Mouse (Mus musculus) kidney, adult 8-10 months (tissue): ENCODE results near the gene Pxdn.

Source experiments
- DNase-seq, 2 experiments: peaks; one replicate each; pipeline ENCODE4 v3.0.0; 2022

Pxdn gene

DNA sequence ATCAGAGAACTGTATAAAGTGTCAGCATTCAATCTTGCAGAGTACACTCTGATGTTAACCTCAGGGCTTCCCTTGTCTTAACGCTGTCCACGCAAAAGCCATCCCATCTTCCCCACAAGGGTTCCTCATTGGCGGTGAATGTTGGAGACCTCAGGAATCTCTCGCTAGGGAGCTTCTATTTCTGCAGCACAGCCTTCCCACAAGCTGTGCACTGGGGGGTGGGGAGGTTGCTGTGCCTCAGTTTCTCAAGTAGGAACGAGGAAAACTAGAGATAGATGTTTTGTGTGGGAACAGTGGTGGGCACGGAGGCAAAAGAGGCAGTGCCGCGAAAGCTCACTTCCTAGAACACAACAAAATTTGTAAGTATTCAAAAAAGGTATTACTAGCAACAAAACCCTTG, at the start of gene Pxdn:
TSS of gene Pxdn (plus strand) at position 301 of the 400 bp plus-strand sequence.
- no peak for DNase-seq

DNA sequence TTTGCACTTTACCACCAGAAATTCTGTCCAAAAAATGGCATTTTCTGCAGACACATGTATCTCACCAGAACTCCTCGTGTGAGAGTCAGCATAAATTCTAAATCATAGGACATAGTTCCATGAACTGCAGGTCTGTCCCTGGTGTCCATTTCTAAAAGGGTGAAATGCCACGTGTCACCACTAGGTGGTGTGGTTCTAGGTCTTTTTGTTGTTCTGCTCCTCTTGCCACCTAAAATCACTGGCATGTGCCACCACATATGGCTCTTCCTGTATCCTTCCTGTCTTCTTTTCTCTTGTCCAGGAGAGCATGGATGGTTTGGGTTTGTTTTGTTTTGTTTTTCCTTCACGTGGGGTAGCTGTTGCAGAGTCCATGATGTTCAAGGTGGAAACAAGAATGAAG, 42.7 kb upstream of the Pxdn start:
- DNase-seq = peak in 1 of 2 experiments; percentile 31

DNA sequence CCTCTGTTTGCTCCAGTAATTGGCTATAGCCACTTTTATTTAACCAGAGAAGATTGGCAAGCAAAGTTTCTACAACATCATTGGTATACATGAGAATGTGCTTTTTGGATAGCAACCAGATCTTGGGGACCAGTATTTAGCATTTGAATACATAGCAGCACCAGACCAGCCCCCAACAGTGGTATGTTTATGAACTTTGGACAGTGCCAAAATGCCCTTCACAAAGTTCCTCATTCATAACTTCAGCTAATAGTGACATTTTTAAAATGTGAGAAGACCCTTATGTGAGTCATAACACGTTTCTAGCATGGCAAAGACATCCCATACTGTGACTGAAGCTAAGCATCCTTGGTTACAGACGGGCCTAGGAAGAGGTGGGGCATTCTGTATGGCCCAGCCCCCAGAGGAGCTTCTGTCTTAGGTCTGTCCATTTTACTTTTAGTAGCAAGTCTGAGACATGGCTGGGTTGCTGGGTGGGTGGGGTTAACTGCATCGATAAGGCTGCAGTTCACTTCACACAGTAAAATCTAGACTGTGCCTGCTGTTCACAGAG, 39.8 kb upstream of the Pxdn start:
- DNase-seq = no peak

DNA sequence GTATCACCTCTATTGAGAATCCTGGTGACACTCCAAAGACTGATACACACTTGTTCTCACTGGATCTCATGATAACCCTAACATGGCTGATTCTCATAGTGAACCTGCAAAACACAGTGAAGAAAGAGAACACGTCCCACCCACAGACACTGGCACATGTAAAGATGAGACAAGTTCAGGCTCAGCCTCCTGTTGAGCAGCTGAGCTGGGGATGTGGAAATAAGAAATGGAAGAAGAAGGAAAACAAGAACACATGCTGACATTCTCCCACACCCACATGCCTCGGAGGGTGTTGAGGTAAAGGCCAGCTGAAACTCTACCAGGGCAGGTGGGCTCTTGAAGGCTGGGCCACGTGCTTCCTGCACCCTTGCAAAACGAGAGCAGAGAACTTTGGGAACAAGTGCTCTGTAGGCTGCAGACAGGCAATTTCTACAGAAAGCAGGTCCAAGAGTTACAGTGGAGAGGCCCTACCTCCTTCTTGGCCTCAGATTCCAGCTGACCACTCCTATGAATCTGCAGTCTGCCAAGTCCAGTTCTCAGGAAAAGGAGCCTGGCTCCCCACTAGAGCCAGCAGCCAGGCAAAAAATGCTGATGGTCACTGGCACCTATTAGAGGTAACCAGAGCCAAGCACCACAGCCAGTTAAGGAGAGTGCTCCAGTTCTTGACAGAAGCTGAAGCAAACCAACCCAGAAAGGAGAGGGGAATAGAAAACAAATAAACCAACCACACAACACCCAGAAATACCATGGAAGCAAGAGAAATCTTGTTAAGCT, 33.1 kb upstream of the Pxdn start:
- no peak for DNase-seq

DNA sequence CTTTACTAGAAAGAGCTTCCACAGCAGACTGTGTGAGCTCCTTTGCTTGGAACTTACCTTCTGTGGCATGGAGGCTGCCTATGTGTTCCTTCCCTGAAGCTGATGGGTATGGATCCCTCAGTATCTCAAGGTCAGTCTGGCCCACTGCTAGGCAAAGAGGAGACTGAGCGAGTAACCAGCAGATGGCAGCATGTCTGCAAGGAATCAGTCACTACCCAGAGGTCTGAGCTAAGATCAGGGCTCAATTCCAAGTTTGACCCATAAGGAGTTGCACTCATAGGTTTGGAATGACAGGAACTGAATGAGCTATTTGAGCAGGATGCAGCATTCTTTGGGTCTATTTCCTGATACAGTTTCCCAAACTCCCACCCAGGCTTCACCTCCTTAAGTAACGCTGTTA, 30.4 kb upstream of the Pxdn start:
- peak; percentile 36 to 66 for DNase-seq

DNA sequence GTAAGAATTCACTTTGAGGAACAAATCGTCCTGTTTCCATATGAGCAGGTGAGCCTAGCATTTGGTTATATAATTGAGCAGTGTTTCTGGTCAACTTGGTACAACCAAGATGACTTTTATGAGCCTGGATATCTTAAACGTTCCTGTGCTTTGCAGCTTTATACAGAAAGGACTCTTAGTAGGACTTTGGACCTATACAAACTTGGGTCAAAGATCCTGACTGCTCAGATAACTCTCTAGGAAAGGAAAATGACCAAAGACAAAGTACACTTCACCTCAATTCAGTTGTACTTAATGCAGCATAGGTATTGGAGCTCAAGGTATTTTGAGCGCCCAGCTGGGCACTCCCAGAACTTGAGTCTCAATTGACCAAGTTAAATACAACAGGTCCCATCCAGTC, 21.3 kb upstream of the Pxdn start:
- DNase-seq = no peak

DNA sequence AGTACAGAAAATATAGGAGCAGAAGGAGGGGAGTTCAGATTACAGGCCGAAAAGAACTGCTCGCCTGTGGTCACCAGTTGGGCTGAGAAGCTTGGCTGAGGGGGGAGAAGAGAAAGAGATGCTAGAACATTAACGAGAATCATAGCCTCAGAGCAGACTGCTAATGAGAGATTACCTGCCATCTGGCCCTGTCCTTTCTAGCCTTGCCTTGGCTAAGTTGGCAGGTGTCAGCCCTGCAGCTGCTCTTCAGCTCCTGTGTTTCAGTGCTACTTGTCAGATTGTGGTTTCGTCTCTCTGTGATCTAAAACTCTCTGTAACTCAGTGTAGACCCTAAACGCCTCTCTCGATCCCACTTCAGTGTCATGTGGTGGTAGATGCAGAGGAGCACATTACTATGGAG, 20.6 kb upstream of the Pxdn start:
- DNase-seq = no peak

DNA sequence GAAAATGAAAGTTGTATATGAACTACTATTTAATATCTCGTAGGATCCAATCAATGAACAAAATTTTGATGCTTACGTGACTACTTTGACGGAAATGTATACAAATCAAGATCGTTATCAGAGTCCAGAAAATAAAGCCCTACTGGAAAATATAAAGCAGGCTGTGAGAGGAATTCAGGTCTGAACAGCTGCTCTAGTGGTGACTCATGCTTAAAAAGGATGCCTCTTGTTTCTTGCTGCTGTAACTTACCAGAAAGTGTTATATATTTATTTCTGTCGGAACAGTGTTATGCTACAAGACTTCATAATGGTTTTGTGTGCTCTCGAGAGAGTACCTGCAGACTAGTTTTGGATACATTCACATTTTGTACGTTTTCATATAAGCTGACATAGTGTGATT, 17.1 kb upstream of the Pxdn start:
- DNase-seq = no peak

DNA sequence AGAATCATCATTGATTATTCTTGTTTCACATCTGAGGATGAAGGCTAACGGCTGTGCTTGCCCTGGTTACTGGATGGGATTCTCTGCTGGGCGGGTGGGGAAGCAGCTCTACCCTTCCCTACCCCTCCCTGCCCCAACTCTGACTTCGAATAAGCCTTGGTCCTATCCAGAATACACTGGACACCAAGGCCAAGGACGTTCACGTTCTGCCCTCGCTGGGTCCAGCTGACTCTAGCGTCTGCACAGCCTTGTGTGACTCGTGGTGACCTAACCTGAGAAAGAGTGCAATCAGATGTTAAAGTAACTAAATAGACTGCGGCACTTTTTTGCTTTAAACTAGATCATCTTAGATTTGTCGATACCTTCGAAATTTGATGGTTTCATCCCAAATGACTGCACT, 15.9 kb upstream of the Pxdn start:
- DNase-seq = no peak

DNA sequence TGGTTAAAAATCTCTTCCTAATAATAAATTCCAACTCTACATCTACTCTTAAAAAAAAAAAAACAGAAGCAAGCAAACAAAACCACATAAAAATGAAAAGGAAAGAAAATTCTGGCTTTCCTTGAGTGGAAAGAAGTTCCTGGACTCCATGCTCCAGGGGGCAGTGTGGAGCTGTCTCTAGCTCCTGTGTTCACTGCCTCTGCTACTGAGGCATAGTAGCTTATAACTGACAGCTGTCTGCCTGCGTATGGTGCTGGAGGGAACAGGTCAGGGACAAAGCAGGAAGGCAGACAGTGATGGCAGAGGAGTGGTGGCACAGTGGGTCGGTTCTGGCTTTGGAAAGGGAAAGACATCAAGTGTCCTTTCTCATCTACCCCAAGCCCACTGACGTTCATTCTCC, 10.5 kb upstream of the Pxdn start:
- peak; percentile 30 to 75 for DNase-seq

DNA sequence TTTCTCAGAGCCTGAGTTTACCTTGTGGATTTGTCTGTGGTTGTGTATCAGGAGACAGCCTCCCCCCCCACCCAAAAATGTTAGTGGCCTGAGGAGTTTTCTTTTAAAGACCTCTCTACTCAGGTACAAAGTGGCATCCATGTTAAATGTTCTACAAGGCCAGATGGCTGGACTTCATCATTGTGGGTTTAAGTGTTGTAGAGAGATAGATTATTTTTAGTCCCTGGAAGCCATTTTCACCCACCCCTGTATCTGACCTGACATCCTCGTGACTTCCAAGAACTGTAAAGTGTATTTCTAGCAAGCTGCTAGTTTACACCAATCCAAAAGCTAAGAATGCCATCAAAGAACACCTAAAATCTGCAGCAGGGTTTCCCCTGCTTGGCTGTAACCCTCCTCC, 6.8 kb upstream of the Pxdn start:
- DNase-seq = no peak

DNA sequence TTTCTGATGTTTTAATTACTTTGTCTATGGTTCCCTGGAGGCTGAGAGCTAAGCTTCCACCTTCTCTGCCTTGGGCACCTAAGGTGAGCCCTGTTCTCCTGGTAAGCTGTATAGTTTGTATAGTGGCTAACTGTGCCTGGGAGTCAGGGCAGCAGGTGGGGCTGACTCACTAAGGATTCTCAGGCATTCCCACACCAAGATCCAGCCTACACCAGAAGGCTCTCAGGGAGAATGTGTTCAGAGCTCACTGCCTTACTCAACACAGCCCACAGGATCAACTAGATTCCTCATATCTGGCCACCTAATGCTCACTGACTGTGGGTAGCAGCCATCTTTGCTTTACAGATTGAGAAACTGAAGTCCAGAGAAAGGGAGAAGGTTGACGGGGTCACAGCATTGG, 4.5 kb upstream of the Pxdn start:
- DNase-seq = no peak

DNA sequence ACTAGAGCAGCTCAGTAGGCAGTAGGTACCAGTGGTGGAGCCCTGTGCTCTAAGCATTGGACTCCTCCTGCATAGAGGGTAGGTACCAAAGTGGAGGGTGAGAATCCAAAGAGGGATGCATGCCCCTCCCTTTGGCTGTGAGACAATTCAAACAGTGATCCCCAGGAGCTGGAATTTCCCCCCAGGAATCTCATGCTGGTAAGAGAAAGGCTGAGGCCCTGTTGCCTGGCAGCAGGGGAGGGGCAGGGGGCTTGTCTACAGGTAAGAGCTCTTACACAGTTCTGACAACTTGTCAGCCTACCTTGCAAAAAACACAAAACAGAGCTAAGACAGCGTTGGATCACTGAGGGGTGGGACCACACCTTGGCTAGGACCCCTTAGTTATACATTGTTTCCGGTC, 3.9 kb upstream of the Pxdn start:
- no peak for DNase-seq

DNA sequence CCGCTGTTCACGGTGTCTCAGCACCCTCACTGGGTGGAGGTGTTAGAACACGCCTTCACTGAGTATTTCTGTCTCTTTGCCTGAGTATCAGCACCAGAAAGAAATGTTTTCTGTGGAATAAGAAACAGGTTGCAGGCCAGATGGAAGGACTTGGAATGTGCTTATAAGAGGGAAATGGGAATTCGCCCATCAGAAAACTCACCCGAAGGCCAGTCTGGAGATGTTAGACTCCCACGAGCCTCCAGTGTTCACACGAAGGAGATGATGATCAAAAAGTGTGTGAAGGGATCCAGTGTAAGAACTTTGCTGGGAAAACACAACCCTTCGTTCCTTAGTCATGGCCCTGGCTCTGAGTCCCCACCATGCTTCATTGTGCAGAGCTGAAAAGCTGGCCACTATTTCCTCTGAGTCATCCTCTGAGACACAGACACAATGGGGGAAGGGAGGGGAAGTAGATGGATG, 3.3 kb upstream of the Pxdn start:
- no peak for DNase-seq

DNA sequence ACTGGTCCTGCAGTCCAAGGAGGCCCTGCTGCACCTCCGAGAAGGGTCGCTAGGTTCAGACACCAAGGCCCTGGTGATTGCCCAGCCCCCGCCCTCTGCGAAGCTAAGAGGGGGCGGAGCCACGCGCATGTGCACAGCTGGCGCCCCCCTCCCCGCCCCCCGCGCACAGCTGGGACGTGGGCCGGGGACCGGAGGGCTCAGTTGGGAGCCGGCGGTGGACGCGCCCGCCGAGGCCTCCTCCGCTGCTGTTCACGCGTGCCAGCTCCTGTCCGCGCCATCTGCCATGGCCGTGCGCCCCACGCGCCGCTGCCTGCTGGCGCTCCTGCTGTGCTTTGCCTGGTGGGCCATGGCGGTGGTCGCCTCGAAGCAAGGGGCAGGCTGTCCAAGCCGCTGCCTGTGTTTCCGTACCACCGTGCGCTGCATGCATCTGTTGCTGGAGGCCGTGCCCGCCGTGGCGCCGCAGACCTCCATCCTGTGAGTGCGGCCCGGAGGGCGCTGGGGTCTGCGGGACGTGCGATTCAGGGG, 505 bp downstream of the Pxdn start:
- peak in 1 of 2 experiments; percentile 44 for DNase-seq

DNA sequence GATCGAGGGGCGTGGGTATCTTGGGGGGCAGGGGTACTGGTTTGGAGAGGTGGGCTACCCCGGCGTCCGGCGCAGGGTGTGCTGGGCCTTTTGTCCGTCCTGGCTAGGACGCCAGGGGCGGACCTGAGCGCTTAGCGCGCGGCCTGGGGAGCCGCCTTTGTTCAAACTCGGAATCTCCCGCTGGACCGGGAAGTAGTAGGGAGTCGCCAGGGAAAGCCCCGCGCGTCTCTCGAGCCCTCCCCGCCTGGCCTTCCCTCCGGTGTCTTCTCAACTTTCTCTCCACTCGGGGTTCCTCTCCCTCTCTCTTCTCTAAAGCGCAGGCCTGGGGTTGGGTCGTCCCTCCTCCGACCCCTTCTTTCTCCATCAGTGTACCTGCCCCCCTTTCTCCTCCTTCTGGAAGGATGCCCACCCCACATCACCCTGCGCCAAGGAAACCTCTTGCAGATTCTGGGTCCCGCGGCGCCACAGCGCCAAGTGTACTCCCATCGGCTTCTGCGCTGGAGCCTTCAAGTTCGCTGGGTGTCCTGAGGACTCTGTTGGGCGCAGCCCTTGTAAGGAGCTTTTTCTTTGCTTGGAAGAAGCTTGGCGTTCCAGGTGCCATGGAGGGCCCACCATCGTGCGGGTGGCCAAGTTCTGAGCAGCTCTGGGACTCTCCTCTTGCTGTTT, 1.1 kb downstream of the Pxdn start:
- DNase-seq = peak in 1 of 2 experiments; percentile 55

DNA sequence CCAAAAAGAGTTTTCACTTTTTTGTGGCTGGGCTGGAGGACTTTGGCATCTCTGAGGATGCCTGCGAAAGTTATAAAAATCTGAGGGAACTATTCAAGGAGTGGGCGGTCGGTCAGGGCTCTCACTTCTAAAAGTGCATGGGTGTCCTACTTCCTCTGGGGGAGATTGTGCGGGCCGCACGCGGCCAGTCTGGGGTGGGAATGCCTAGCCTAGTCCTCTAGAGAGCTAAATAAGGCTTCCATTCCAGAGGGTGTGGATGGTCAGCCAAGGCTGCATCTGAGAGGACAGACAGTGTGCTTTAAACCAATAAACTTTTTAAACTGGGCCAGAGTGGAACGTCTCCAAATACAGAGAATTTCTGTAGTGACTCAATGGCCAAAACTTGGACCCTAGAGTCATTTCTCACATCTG, 1.9 kb downstream of the Pxdn start:
- no peak for DNase-seq

DNA sequence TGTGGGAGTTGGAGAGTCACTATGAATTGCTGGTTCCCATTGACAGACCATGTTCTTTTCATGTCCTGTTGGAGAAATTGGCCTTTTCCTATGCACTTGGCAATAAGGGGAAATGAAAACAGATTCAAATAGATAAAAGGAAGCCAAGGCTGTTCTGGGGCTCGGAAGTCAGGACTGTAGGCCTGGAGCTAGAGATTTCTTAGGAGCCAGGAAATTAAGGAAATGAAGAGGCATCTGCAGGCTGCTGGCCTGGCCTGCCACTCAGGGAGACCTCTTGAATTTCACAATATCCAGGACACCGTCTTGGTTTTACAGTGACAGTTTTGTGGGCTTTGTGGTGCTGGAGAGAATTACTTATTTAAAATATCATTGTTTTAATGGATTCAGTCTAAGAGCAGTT, 5.0 kb downstream of the Pxdn start:
- no peak for DNase-seq

DNA sequence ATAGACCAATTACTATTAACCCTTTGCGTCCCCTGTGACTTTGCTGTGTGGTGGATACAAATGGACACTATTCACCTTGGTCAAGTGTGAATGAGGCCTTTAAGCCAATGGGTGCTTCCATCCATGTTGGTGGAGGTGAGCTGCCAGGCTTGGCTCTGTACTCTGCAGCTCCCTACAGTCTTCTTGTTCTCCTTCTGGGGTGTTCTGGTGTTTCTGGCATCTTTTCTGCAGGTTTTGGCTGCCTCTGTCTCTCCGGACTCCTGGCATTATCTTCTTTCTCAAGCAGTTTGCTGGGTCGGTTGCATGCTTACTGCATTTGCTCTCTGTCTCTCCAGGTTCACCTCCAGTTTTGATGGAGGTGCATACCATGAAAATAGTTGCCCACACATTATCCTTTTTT, 7.2 kb downstream of the Pxdn start:
- DNase-seq = no peak

DNA sequence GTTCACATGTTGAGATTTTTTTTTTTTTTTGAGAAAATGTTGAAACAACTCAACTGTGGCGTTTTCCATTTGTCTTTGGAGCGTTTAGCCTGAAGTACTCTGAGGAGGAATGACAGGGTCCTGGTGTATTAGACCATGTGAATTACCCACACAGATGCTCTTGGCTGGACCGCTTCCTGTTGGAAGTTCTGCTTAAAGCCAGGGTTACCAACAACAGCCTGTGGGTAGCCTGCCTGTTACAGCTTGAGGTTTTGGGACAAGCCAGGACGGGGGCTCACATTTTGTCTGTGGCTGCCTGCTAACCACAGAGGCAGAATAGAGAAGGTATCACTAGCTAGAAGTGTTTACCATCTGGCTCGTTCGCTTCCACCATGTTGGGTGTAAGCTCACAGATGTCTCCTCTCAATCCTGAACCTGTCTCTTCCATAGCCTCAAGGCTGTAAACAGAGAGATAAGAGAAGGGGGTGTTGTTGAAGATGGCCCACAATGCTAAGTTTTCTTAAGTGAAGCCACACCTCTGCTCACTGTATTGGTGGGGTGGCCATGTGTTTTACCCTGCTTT, 7.9 kb downstream of the Pxdn start:
- DNase-seq = no peak

DNA sequence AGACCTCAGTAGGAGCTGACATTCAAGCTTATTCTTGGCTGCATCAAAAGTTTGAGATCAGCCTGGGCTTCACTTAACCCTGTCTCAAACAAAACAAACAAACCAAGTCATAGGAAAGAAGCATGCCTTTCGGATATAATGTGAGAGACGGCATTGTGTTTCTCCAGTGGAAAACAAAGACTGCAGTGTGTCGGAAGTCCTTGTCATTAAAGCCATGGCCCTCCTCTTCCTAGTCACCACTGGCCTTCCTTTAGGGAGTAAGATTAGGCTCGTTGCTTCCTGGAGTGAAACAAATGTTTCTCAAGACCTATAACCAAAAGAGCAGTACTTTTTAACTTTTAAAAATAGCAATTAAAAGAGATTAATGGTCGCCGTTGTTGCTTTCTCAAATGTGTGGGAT, 13.6 kb downstream of the Pxdn start:
- DNase-seq = peak in 1 of 2 experiments; percentile 37

DNA sequence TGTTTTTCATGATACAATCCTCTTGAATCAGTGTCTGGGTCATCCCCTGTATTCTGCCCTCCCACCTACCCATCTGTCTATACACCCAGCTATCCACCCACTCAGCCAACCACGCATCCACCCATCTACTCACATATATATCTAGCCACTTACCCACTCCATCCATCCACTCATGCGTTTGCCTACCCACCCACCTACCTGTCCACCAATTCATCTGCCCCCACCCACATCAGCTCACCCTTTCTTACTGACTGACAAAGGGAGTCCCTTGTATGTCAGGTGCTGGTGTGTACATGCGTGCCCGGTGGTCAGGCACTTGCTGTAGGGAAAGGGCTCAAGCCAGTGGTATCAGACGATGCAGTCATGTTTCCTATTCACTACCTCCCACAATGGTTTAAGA, 14.1 kb downstream of the Pxdn start:
- DNase-seq = no peak

DNA sequence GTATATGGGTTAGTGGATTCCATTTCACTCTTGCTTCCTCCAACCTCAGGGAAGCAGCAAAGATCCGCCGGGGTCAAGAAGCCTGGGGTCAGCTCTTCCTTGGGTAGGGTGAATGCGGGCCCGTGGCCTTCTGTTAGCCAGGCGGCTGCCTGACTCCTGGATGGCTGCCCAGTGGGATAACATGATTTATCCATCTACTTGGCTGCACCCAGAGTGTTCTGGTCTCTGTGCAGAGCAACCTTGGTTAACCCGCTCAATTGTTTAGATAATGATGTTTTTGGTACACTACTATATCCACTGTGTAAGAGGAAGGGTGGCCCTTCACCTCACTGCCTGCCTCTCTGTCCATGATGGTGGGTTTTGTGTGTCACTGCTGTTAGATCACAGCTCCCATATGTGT, 14.7 kb downstream of the Pxdn start:
- DNase-seq = peak; percentile 77 to 84

DNA sequence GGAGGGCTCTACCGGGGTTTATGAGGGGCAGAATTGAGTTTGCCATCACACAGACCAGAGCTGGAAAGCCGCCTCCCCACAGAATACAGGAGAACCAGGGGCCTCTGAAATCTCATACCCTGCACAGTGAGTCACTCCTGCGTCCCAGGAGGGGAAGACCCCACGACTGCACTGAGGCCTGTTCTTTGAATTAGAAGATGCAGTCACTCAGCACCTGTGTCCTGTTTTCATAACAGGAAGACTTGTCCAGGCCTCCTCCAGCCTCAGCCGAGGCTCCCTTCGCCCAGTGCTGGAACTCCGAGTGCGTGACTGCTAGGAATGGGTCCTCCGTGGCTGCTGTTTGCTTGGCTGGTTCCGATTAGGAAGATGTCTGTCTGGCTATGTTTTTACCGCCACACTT, 16.6 kb downstream of the Pxdn start:
- no peak for DNase-seq
